Mouse (Mus musculus) intestine, embryonic 16.5 days (tissue): ENCODE data around the gene Umad1. TPM values are rescaled to one million over a fixed set of nuclear protein-coding genes. Genes with fewer than 3 reads are reported as not detected.
A peak's percentile ranks its signal among the peaks of the same experiment; 100 is the strongest.

Experiments used
- ATAC-seq: fragments of 200-750 bp; cut with Nextera tagmentation; 2 replicates; pipeline ENCODE4 v1.8.0; 2017; ENCODE audit warnings: moderate TSS enrichment, moderate library complexity
- H3K27ac ChIP-seq: fragments of 300-500 bp; sonication (generic); 2 replicates; pipeline ENCODE4 v1.5.1; 2014; ENCODE audit warnings: mild to moderate bottlenecking, low read length
- H3K27me3 ChIP-seq: fragments of 300-500 bp; sonication (generic); replicated peaks from 2 replicates; pipeline ENCODE4 v1.6.1; 2014; ENCODE audit warnings: low read length, control low read depth, mixed read lengths; ENCODE audit not compliant: control insufficient read depth, insufficient read depth
- H3K36me3 ChIP-seq: fragments of 300-500 bp; sonication (generic); 2 replicates; pipeline ENCODE4 v1.6.1; 2014; ENCODE audit warnings: low read length, control low read depth; ENCODE audit not compliant: control insufficient read depth, insufficient read depth
- H3K4me1 ChIP-seq: fragments of 300-500 bp; sonication (generic); 2 replicates; pipeline ENCODE4 v1.6.1; 2014; ENCODE audit warnings: low read length, control low read depth, mixed read lengths; ENCODE audit not compliant: control insufficient read depth, insufficient read depth
- H3K4me2 ChIP-seq: fragments of 300-500 bp; sonication (generic); 2 replicates; pipeline ENCODE4 v1.6.1; 2014; ENCODE audit warnings: low read depth, low read length, control low read depth
- H3K4me3 ChIP-seq: fragments of 300-500 bp; sonication (generic); 2 replicates; pipeline ENCODE4 v1.5.1; 2014; ENCODE audit warnings: mild to moderate bottlenecking, low read length
- H3K9ac ChIP-seq: fragments of 300-500 bp; sonication (generic); 2 replicates; pipeline ENCODE4 v1.6.1; 2014; ENCODE audit warnings: low read depth, low read length
- H3K9me3 ChIP-seq: fragments of 300-500 bp; sonication (generic); 2 replicates; pipeline ENCODE4 v1.6.1; 2016; ENCODE audit warnings: low read length, control low read depth; ENCODE audit not compliant: control insufficient read depth
- WGBS: fragments of 180-500 bp; shearing (Covaris S2); extraction: QIAGEN DNeasy Blood & Tissue Kit; methylation state at CpG from one replicate; pipeline ENCODE4 v1.1.7; 2014; 5-methylcytosine and 5-hydroxymethylcytosine counted together
- polyA plus RNA-seq: library from polyadenylated mRNA; unstranded; fragments of >200 nt; fragmentation: Nextera tagmentation; extraction: Ambion mirVana; gene quantifications from 2 replicates; pipeline ENCODE4 v1.2.1, GENCODE M21; 2015

Umad1 gene
- polyA plus RNA-seq, 1 experiment from 2014 or later: 27.0 TPM

GRCm38 (mm10) chr6:8373851-8374250 lies 114.8 kb downstream of the Umad1 start:
- peak; percentile 36; the same call in 1 of the 2 replicates for ATAC-seq
- no peaks in the 10 kb centered on the region for H3K9me3 ChIP-seq
- WGBS: 50% methylated on average over 8 of the region's 8 CpGs
- H3K4me3 ChIP-seq: no peak overlapping the region
- H3K27me3 ChIP-seq: no peaks in the 10 kb centered on the region
- H3K4me1 ChIP-seq: no peaks in the 10 kb centered on the region
- no peak overlapping the region for H3K9ac ChIP-seq
- H3K4me2 ChIP-seq: no peak overlapping the region
- H3K27ac ChIP-seq: no peak overlapping the region
- H3K36me3 ChIP-seq: 0 out of 2 replicates have a peak, but pooled peaks cover 3% of the 10 kb centered on the region

GRCm38 (mm10) chr6:8374290-8374689 lies 115.2 kb downstream of the Umad1 start:
- H3K4me1 ChIP-seq: no peaks in the 10 kb centered on the region
- H3K27ac ChIP-seq: no peak overlapping the region
- H3K27me3 ChIP-seq: no peaks in the 10 kb centered on the region
- H3K36me3 ChIP-seq: 0 out of 2 replicates have a peak, but pooled peaks cover 3% of the 10 kb centered on the region
- peak; percentile 91 for ATAC-seq
- H3K9ac ChIP-seq: no peak overlapping the region
- WGBS: 54% methylated on average over 6 of the region's 6 CpGs
- H3K4me3 ChIP-seq: no peak overlapping the region
- H3K4me2 ChIP-seq: no peak overlapping the region
- H3K9me3 ChIP-seq: no peaks in the 10 kb centered on the region

GRCm38 (mm10) chr6:8374712-8375111 lies 115.6 kb downstream of the Umad1 start:
- WGBS: 85% methylated on average over 4 of the region's 4 CpGs

DNA sequence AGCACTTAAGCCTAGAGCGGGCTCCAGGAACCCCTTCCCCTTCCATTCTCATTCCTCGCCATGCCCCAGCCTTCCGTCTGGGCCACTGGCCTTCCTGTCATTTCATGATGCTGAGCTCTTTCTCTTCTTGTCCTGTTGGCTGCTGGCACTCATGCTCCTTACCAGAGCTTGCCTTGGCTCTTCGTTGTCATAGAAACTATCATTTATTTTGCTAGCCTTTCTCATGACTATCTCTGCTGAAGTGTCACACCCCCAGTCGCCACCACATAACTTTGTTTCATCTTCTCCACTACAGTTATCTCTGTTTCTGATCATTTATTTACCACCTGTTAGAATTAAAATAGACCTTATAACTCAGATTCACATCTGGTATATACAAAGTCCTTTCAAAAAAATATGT lies 117.3 kb downstream of the Umad1 start:
- WGBS: 93% methylated on average over 5 of the region's 5 CpGs

More at GRCm38 (mm10) chr6:8374712-8375111, 115.6 kb downstream of the Umad1 start:
- no peak overlapping the region for H3K4me3 ChIP-seq
- no peak overlapping the region for H3K4me2 ChIP-seq
- H3K4me1 ChIP-seq: no peaks in the 10 kb centered on the region
- no peaks in the 10 kb centered on the region for H3K9me3 ChIP-seq
- 0 out of 2 replicates have a peak, but pooled peaks cover 3% of the 10 kb centered on the region for H3K36me3 ChIP-seq
- H3K9ac ChIP-seq: no peak overlapping the region
- peak; percentile 67 for ATAC-seq
- no peaks in the 10 kb centered on the region for H3K27me3 ChIP-seq
- H3K27ac ChIP-seq: no peak overlapping the region

DNA sequence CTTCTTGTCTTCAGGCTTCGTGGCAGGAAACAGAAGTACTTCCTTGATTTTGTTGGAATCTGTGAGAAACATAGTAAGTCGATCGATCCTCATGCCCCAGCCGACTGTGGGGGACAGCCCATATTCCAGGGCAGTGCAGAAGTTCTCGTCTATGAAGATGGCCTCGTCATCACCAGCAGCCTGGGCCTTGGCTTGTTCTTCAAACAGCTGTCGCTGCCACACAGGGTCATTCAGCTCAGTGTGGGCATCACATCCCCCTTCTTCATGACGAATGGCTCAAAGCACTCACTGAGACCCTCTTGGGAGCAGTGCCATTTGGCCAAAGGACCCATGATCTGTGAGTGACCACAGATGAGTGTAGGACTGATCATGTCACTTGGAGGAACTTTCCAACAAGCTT lies 118.6 kb downstream of the Umad1 start:
- no peak for ATAC-seq
- Histone ChIP-seq H3K4me1 (no peaks in the 10 kb centered on the region), H3K27me3 (no peaks in the 10 kb centered on the region), H3K36me3 (0 out of 2 replicates have a peak, but pooled peaks cover 3% of the 10 kb centered on the region), H3K27ac (no peak overlapping the region), H3K9me3 (no peaks in the 10 kb centered on the region), H3K9ac (no peak overlapping the region), H3K4me2 (no peak overlapping the region), H3K4me3 (no peak overlapping the region)
- WGBS: 90% methylated on average over 8 of the region's 8 CpGs

More for the DNA sequence above, 117.3 kb downstream of the Umad1 start:
- no peak overlapping the region for H3K27ac ChIP-seq
- H3K36me3 ChIP-seq: 0 out of 2 replicates have a peak, but pooled peaks cover 3% of the 10 kb centered on the region
- no peak overlapping the region for H3K9ac ChIP-seq
- H3K4me3 ChIP-seq: no peak overlapping the region
- no peaks in the 10 kb centered on the region for H3K27me3 ChIP-seq
- H3K4me2 ChIP-seq: no peak overlapping the region
- H3K4me1 ChIP-seq: no peaks in the 10 kb centered on the region
- ATAC-seq: no peak
- no peaks in the 10 kb centered on the region for H3K9me3 ChIP-seq

DNA sequence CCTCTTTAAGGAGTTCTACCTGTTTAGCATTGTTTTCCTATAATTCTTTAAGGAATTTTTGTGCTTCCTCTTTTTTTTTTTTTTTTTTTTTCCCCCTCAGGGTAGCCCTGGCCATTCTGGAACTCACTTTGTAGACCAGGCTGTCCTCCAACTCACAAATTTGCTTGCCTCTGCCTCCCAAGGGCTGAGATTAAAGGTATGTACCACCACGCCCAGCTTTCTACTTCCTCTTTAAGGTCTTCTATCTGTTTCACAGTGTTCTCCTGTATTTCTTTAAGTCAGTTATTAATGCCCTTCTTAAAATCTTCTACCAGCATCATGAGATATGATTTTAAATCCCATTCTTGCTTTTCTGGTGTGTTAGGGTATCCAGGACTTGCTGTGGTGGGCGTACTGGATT lies 130.2 kb downstream of the Umad1 start:
- no peaks in the 10 kb centered on the region for H3K9me3 ChIP-seq
- no peak overlapping the region for H3K4me3 ChIP-seq
- 96% methylated on average over 2 of the region's 2 CpGs for WGBS
- no peak for ATAC-seq
- no peaks in the 10 kb centered on the region for H3K27me3 ChIP-seq
- H3K36me3 ChIP-seq: no peaks in the 10 kb centered on the region
- H3K27ac ChIP-seq: no peak overlapping the region
- H3K4me1 ChIP-seq: no peaks in the 10 kb centered on the region
- H3K4me2 ChIP-seq: no peak overlapping the region
- no peak overlapping the region for H3K9ac ChIP-seq

- Histone ChIP-seq H3K9ac (no peak overlapping the region), H3K27ac (no peak overlapping the region), H3K36me3 (no peaks in the 10 kb centered on the region), H3K4me3 (no peak overlapping the region), H3K9me3 (no peaks in the 10 kb centered on the region), H3K27me3 (no peaks in the 10 kb centered on the region), H3K4me1 (no peaks in the 10 kb centered on the region), H3K4me2 (no peak overlapping the region)
- no peak for ATAC-seq
- 88% methylated on average over 6 of the region's 6 CpGs for WGBS
These were observed 131.2 kb downstream of the Umad1 start for GRCm38 (mm10) chr6:8390296-8390695.

- H3K4me1 ChIP-seq: no peaks in the 10 kb centered on the region
- H3K36me3 ChIP-seq: no peaks in the 10 kb centered on the region
- no peak for ATAC-seq
- H3K27ac ChIP-seq: no peak overlapping the region
- no peak overlapping the region for H3K4me2 ChIP-seq
- WGBS: 87% methylated on average over 2 of the region's 2 CpGs
- H3K4me3 ChIP-seq: no peak overlapping the region
- H3K27me3 ChIP-seq: no peaks in the 10 kb centered on the region
- no peaks in the 10 kb centered on the region for H3K9me3 ChIP-seq
- no peak overlapping the region for H3K9ac ChIP-seq
These were observed 131.8 kb downstream of the Umad1 start for GRCm38 (mm10) chr6:8390935-8391334.

GRCm38 (mm10) chr6:8393029-8393428 lies 133.9 kb downstream of the Umad1 start:
- Histone ChIP-seq H3K27ac (no peak overlapping the region), H3K4me2 (no peak overlapping the region), H3K9me3 (no peaks in the 10 kb centered on the region), H3K27me3 (no peaks in the 10 kb centered on the region), H3K36me3 (no peaks in the 10 kb centered on the region), H3K9ac (no peak overlapping the region), H3K4me1 (no peaks in the 10 kb centered on the region), H3K4me3 (no peak overlapping the region)
- no peak for ATAC-seq
- 65% methylated on average over 4 of the region's 4 CpGs for WGBS

- ATAC-seq: no peak
- no peaks in the 10 kb centered on the region for H3K36me3 ChIP-seq
- H3K4me2 ChIP-seq: no peak overlapping the region
- no peaks in the 10 kb centered on the region for H3K4me1 ChIP-seq
- H3K9me3 ChIP-seq: no peaks in the 10 kb centered on the region
- H3K27me3 ChIP-seq: no peaks in the 10 kb centered on the region
- no peak overlapping the region for H3K4me3 ChIP-seq
- H3K27ac ChIP-seq: no peak overlapping the region
- H3K9ac ChIP-seq: no peak overlapping the region
These were observed 135.0 kb downstream of the Umad1 start for GRCm38 (mm10) chr6:8394044-8394443.
